Mouse (Mus musculus) forebrain, embryonic 12.5 days (tissue): ENCODE measurements around the gene Tmem101. TPM values are rescaled to one million over a fixed set of nuclear protein-coding genes. Genes with fewer than 3 reads are reported as not detected.

Source experiments
- polyA plus RNA-seq: library from polyadenylated mRNA; unstranded; fragments of >200 nt; fragmentation: Nextera tagmentation; extraction: Ambion mirVana; gene quantifications from 2 replicates; pipeline ENCODE4 v1.2.1, GENCODE M21; 2016

The Tmem101 gene
- polyA plus RNA-seq, 1 experiment from 2014 or later = 35.7 TPM

Other genes with a start within 250 kb of the Tmem101 start
- gene Sost, start 189.4 kb downstream of the Tmem101 start, polyA plus RNA-seq = 0.09 and 0.15 TPM in 2 replicates
- gene Cfap97d1, start 172.1 kb downstream of the Tmem101 start, polyA plus RNA-seq = not detected in 2 replicates
- gene Dusp3, start 169.4 kb downstream of the Tmem101 start, polyA plus RNA-seq = 9.0 and 9.8 TPM in 2 replicates
- 35.7 and 37.6 TPM in 2 replicates for gene Mpp3, start 127.9 kb downstream of the Tmem101 start, polyA plus RNA-seq
- gene Cd300lg, start 114.9 kb downstream of the Tmem101 start, polyA plus RNA-seq = 0.17 and 0.23 TPM in 2 replicates
- gene Mpp2, start 67.9 kb downstream of the Tmem101 start, polyA plus RNA-seq = 24.9 and 27.9 TPM in 2 replicates
- not detected in 2 replicates for gene Ppy, start 55.1 kb downstream of the Tmem101 start, polyA plus RNA-seq
- not detected in 2 replicates for gene Pyy, start 48.6 kb downstream of the Tmem101 start, polyA plus RNA-seq
- not detected in 2 replicates for gene Nags, start 10.9 kb downstream of the Tmem101 start, polyA plus RNA-seq
- gene Lsm12, start 28.9 kb upstream of the Tmem101 start, polyA plus RNA-seq = 136 and 139 TPM in 2 replicates
- 26.6 and 28.3 TPM in 2 replicates for gene G6pc3, start 33.2 kb upstream of the Tmem101 start, polyA plus RNA-seq
- 68.8 and 70.6 TPM in 2 replicates for gene Hdac5, start 73.8 kb upstream of the Tmem101 start, polyA plus RNA-seq
- 18.5 and 19.4 TPM in 2 replicates for gene BC030867, start 92.5 kb upstream of the Tmem101 start, polyA plus RNA-seq
- gene Asb16, start 112.3 kb upstream of the Tmem101 start, polyA plus RNA-seq = not detected in 2 replicates
- 53.9 and 55.9 TPM in 2 replicates for gene Tmub2, start 128.5 kb upstream of the Tmem101 start, polyA plus RNA-seq
- gene Atxn7l3, start 140.2 kb upstream of the Tmem101 start, polyA plus RNA-seq = 22.4 and 22.6 TPM in 2 replicates
- gene Ubtf, start 163.3 kb upstream of the Tmem101 start, polyA plus RNA-seq = 111 and 121 TPM in 2 replicates
- gene Slc4a1, start 209.8 kb upstream of the Tmem101 start, polyA plus RNA-seq = 21.2 and 25.7 TPM in 2 replicates
- 103 and 113 TPM in 2 replicates for gene Rundc3a, start 237.0 kb upstream of the Tmem101 start, polyA plus RNA-seq